Mouse (Mus musculus): ENCODE results near the gene Skint10. TPM values are rescaled to one million over a fixed set of nuclear protein-coding genes. Genes with fewer than 3 reads are reported as not detected.

Skint10 gene
- polyA plus RNA-seq (2012; fragmentation: generic; extraction: Trizol): not detected

DNA sequence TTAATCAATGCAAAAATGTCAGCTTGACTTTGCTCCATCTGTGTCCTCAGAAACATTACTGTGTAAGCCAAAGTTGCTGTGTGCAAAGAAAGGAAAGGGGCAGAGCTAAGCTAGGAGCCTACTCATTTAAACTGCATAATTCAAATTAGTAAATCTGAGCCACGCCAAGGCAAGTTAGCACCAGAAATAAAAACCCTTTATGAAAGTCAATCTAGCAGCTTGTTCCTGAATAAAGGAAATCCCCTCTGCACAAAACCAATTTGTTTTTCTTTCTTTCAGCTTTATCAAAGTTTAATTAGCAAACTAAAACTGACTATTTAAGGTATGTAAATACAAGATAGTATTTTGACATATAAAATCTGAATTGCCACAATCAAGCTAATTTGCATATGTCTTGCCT is at the start of gene Skint10:
Gene Skint10 (minus strand): TSS at position 101 of the 400 bp plus-strand sequence.
- Histone ChIP-seq H3ac (ENCODE audit: control insufficient read depth, insufficient read length) (no peak within 1 kb of the TSS), H3K79me2 (ENCODE audit: control insufficient read depth, insufficient read depth) (no peaks in the 10 kb centered on the region), H3K36me3 (ENCODE audit: control insufficient read depth, insufficient read depth) (no peaks in the 10 kb centered on the region), H3K4me2 (ENCODE audit: low read depth) (no peak within 1 kb of the TSS), H3K27me3 (ENCODE audit: control insufficient read depth, insufficient read depth, insufficient read length) (no peaks in the 10 kb centered on the region), H3K4me3 (no peak within 1 kb of the TSS)
- TF ChIP-seq MYOD1 (IDR thresholded peaks at IDR 0.05; ENCODE audit: control insufficient read depth in 1 of 3, insufficient read length in 2 of 3, low read depth in 2 of 3): no peak
- TF ChIP-seq TCF12 (IDR thresholded peaks at IDR 0.05; ENCODE audit: insufficient read depth, poor library complexity, severe bottlenecking): no peak
- TF ChIP-seq E2F4 (IDR thresholded peaks at IDR 0.05; ENCODE audit: insufficient read depth): no peak
- TF ChIP-seq CEBPB (IDR thresholded peaks at IDR 0.05; ENCODE audit: insufficient read depth, poor library complexity, severe bottlenecking): no peak
- TF ChIP-seq POLR2A (IDR thresholded peaks at IDR 0.05; ENCODE audit: insufficient read length, low read depth): no peak
- TF ChIP-seq REST (IDR thresholded peaks at IDR 0.05; ENCODE audit: insufficient read depth, insufficient read length): no peak
- no peak for TF ChIP-seq TCF3 (IDR thresholded peaks at IDR 0.05; ENCODE audit: insufficient read length, low read depth)
- no peak for TF ChIP-seq POLR2AphosphoS2 (IDR thresholded peaks at IDR 0.05; ENCODE audit: insufficient read length, low read depth)
- no peak for TF ChIP-seq MYOG (IDR thresholded peaks at IDR 0.05; ENCODE audit: control insufficient read depth in 1 of 3, insufficient read depth in 1 of 3, insufficient read length in 2 of 3, low read depth in 2 of 3)
- no peak for TF ChIP-seq SRF (IDR thresholded peaks at IDR 0.05; ENCODE audit: control insufficient read depth, insufficient read length, low read depth)
- no peak for TF ChIP-seq MAX (IDR thresholded peaks at IDR 0.05; ENCODE audit: low read depth)
- TF ChIP-seq USF1 (IDR thresholded peaks at IDR 0.05; ENCODE audit: low read depth): no peak

- no peaks in the 10 kb centered on the region for H3K36me3 ChIP-seq (ENCODE audit: control insufficient read depth, insufficient read depth)
- no peak for TF ChIP-seq REST (IDR thresholded peaks at IDR 0.05; ENCODE audit: insufficient read depth, insufficient read length)
- TF ChIP-seq POLR2A (IDR thresholded peaks at IDR 0.05; ENCODE audit: insufficient read length, low read depth): no peak
- TF ChIP-seq TCF3 (IDR thresholded peaks at IDR 0.05; ENCODE audit: insufficient read length, low read depth): no peak
- no peak for TF ChIP-seq POLR2AphosphoS2 (IDR thresholded peaks at IDR 0.05; ENCODE audit: insufficient read length, low read depth)
- no peak for TF ChIP-seq SRF (IDR thresholded peaks at IDR 0.05; ENCODE audit: control insufficient read depth, insufficient read length, low read depth)
- TF ChIP-seq CEBPB (IDR thresholded peaks at IDR 0.05; ENCODE audit: insufficient read depth, poor library complexity, severe bottlenecking): no peak
- no peak for TF ChIP-seq MAX (IDR thresholded peaks at IDR 0.05; ENCODE audit: low read depth)
- TF ChIP-seq MYOG (IDR thresholded peaks at IDR 0.05; ENCODE audit: control insufficient read depth in 1 of 3, insufficient read depth in 1 of 3, insufficient read length in 2 of 3, low read depth in 2 of 3): no peak
- no peak for TF ChIP-seq TCF12 (IDR thresholded peaks at IDR 0.05; ENCODE audit: insufficient read depth, poor library complexity, severe bottlenecking)
- TF ChIP-seq MYOD1 (IDR thresholded peaks at IDR 0.05; ENCODE audit: control insufficient read depth in 1 of 3, insufficient read length in 2 of 3, low read depth in 2 of 3): no peak
- no peak for TF ChIP-seq E2F4 (IDR thresholded peaks at IDR 0.05; ENCODE audit: insufficient read depth)
- no peak for TF ChIP-seq USF1 (IDR thresholded peaks at IDR 0.05; ENCODE audit: low read depth)
- H3K4me2 ChIP-seq (ENCODE audit: low read depth): no peak overlapping the region
- H3K79me2 ChIP-seq (ENCODE audit: control insufficient read depth, insufficient read depth): no peaks in the 10 kb centered on the region
- no peak overlapping the region for H3K4me3 ChIP-seq
- H3K27me3 ChIP-seq (ENCODE audit: control insufficient read depth, insufficient read depth, insufficient read length): no peaks in the 10 kb centered on the region
- no peak overlapping the region for H3ac ChIP-seq (ENCODE audit: control insufficient read depth, insufficient read length)
Measured at GRCm38 (mm10) chr4:112790646-112791045, 16.0 kb upstream of the Skint10 start.

Other genes with a start within 250 kb of the Skint10 start
- gene Skint2, start 217.7 kb downstream of the Skint10 start, polyA plus RNA-seq (2012; fragmentation: generic; extraction: Trizol): not detected